Mouse (Mus musculus): ENCODE measurements around the gene Zic5.

GRCm38 (mm10) chr14:122426529-122427203 is 38.8 kb downstream of the Zic5 start:
- TF ChIP-seq CTCF (IDR thresholded peaks at IDR 0.05; ENCODE audit: low read depth) (no peak), EP300 (optimal IDR thresholded peaks at IDR 0.05) (no peak)

Measured in stomach, postnatal 0 days (tissue).